Mouse (Mus musculus): Measurements from ENCODE around the gene Wdr46. TPM values are rescaled to one million over a fixed set of nuclear protein-coding genes. Genes with fewer than 3 reads are reported as not detected.

The Wdr46 gene
- total and polyA plus RNA-seq, 3 experiments, result 8.7 to 10.0 (median 8.8) TPM

DNA sequence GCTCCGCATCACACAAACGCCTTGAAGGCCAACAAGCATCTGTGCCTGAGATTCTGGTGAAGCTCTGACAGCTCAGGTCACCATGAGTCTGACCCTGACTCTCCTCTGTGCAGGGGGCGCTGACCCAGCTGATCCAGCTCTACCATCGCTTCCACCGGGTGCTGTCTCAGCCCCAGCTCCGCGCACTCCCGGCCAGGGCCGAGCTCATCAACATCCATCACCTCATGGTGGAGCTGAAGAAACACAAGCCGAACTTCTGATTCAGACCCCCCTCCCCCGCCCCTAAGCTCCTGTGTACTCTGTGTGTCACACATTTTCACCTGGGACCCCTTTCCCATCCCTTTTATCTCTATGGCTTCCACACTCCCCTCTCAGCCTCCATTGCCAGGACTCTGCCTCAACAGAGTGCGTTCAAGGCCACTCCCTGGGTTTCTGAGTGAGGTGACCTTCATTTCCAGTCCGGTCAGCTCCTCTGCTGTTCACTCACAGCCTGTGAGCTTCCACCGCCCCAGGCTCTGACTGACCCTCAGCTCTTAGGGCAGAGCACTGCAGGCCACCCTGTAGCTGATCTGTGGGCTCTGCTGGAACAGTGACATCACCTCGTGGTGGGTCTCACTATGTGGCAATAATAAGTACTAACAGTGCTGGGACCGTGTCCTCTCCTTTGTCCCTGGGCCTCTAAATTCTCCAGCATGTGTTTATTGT lies 25.5 kb downstream of the Wdr46 start:
- DNase-seq, result no peak
- Histone ChIP-seq H3K27ac (no peak overlapping the region), H3K4me3 (no peak overlapping the region), H3K36me3 (ENCODE audit: control insufficient read depth, insufficient read depth, low read length) (no peaks in the 10 kb centered on the region), H3K79me2 (replicated peaks; ENCODE audit: control insufficient read depth, insufficient read depth, low read length) (0 out of 2 replicates have a peak, but pooled peaks cover 1% of the 10 kb centered on the region), H3K4me1 (ENCODE audit: control insufficient read depth, insufficient read depth, low read length) (no peaks in the 10 kb centered on the region), H3K9ac (ENCODE audit: low read depth, low read length) (no peak overlapping the region), H3K27me3 (ENCODE audit: control insufficient read depth, insufficient read depth, low read length) (no peaks in the 10 kb centered on the region)
- 88% methylated on average over 16 of the region's 16 CpGs for WGBS
- intact Hi-C loops (cut with DNase I), result loop anchor here (1.0 kb wide), 1 partner anchor 1336 kb away; no protein-coding TSS in a partner anchor
- TF ChIP-seq EP300 (IDR thresholded peaks at IDR 0.05; ENCODE audit: insufficient read depth, low read depth, low read length) (no peak), CTCF (IDR thresholded peaks at IDR 0.05) (no peak), POLR2A (IDR thresholded peaks at IDR 0.05; ENCODE audit: insufficient read depth, low read depth, low read length) (no peak)

DNA sequence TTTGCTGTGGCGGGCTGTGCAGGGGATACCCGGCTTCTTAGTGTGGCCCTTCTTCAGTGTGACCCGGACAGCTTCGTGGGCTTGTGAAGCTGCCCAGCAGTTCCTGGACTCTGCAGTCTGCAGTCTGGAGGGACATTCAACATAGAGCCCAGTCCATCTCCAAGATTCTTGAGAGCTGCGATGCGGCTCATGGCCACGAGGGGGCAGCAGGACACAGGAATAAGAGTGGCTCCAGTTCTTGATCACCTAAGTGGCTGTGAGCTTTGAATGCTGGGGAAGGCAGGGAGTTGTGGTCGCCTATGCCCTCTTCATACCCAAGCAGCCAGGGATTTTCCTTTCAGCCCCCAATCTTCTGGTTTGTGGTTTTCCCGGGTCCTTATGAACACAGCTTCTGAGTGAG lies 28.0 kb downstream of the Wdr46 start:
- no peak overlapping the region for H3K4me3 ChIP-seq
- no peak for TF ChIP-seq POLR2A (IDR thresholded peaks at IDR 0.05; ENCODE audit: insufficient read depth, low read depth, low read length)
- TF ChIP-seq EP300 (IDR thresholded peaks at IDR 0.05; ENCODE audit: insufficient read depth, low read depth, low read length), result peak; percentile 89
- peak; percentile 75 for TF ChIP-seq CTCF (IDR thresholded peaks at IDR 0.05)
- H3K36me3 ChIP-seq (ENCODE audit: control insufficient read depth, insufficient read depth, low read length), result no peaks in the 10 kb centered on the region
- H3K27me3 ChIP-seq (ENCODE audit: control insufficient read depth, insufficient read depth, low read length), result no peaks in the 10 kb centered on the region
- intact Hi-C loops (cut with DNase I), result loop anchor here (1.0 kb wide), 1 partner anchor 14 kb away; no protein-coding TSS in a partner anchor
- no peaks in the 10 kb centered on the region for H3K4me1 ChIP-seq (ENCODE audit: control insufficient read depth, insufficient read depth, low read length)
- H3K9ac ChIP-seq (ENCODE audit: low read depth, low read length), result no peak overlapping the region
- DNase-seq, result peak; percentile 76 to 85
- 3% methylated on average over 9 of the region's 9 CpGs for WGBS
- 0 out of 2 replicates have a peak, but pooled peaks cover under 1% of the 10 kb centered on the region for H3K79me2 ChIP-seq (replicated peaks; ENCODE audit: control insufficient read depth, insufficient read depth, low read length)
- H3K27ac ChIP-seq, result no peak overlapping the region

DNA sequence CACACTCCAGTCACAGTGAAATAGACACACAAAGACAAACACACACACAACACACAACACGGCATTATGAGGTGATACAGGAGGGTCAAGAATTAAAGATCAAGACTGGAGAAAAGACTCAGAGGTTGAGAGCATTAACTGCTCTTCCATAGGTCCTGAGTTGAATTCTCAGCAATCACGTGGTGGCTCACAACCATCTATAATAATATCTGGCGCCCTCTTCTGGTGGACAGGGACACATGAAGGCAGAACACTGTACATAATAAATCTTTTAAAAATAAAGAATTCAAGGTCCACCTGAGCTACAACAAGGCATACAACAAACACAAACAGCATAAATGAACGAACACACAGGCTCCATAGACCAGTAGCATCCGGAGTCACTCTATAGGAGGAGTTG lies 28.5 kb downstream of the Wdr46 start:
- no peak overlapping the region for H3K27ac ChIP-seq
- intact Hi-C loops (cut with DNase I), result loop anchor here (1.0 kb wide), 2 partner anchors 13 to 1333 kb away; no protein-coding TSS in a partner anchor
- WGBS, result 25% methylated on average over 5 of the region's 5 CpGs

DNA sequence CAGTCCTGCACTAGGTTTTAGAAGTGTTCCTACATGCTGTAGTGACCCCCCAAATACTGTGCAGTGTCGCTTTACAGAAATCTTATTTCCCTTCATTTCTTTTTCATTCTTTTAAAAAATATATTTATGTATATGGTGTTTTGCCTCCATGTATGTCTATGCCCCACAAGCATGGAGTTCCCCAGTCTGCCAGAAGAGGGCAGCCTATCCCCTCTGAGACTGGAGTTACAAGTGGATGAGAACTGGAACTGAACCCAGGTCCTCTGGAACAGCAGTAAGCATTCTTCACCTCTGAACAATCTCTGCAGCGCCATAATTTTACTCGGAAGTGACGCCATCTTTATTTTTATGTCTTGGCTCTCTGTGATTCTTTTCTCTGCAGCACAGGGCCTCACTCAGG lies 28.9 kb downstream of the Wdr46 start:
- H3K27me3 ChIP-seq (ENCODE audit: control insufficient read depth, insufficient read depth, low read length), result no peaks in the 10 kb centered on the region
- intact Hi-C loops (cut with DNase I), result loop anchor here (1.0 kb wide), 1 partner anchor 1333 kb away; no protein-coding TSS in a partner anchor
- H3K9ac ChIP-seq (ENCODE audit: low read depth, low read length), result no peak overlapping the region

More for the DNA sequence above, 28.5 kb downstream of the Wdr46 start:
- Histone ChIP-seq H3K36me3 (ENCODE audit: control insufficient read depth, insufficient read depth, low read length) (no peaks in the 10 kb centered on the region), H3K9ac (ENCODE audit: low read depth, low read length) (no peak overlapping the region), H3K4me3 (no peak overlapping the region), H3K27me3 (ENCODE audit: control insufficient read depth, insufficient read depth, low read length) (no peaks in the 10 kb centered on the region), H3K4me1 (ENCODE audit: control insufficient read depth, insufficient read depth, low read length) (no peaks in the 10 kb centered on the region), H3K79me2 (replicated peaks; ENCODE audit: control insufficient read depth, insufficient read depth, low read length) (no peaks in the 10 kb centered on the region)
- TF ChIP-seq CTCF (IDR thresholded peaks at IDR 0.05), result peak; percentile 19; the same call in 1 of the 2 replicates
- no peak for TF ChIP-seq POLR2A (IDR thresholded peaks at IDR 0.05; ENCODE audit: insufficient read depth, low read depth, low read length)
- TF ChIP-seq EP300 (IDR thresholded peaks at IDR 0.05; ENCODE audit: insufficient read depth, low read depth, low read length), result no peak
- DNase-seq, result no peak

DNA sequence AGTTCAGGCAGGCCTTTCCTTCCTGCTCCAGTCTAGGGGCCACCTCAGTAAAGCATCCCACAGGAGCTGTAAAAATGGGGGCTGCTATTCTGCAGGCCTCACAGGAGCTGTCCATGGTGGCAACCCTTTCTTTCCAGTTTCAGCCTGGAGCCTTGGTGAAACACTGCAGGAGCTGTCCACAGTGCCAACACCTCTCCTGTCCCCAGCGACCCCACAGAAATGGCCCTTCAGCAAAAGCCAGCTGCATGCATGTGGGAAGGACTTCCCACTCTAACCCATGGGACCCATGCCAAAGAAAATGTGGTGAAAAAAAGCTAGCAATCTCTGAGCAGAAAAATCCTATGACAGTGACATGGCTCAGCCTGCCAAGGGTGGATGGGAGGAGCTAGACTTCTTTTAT lies 32.2 kb downstream of the Wdr46 start:
- Histone ChIP-seq H3K27me3 (ENCODE audit: control insufficient read depth, insufficient read depth, low read length) (no peaks in the 10 kb centered on the region), H3K4me3 (no peak overlapping the region), H3K4me1 (ENCODE audit: control insufficient read depth, insufficient read depth, low read length) (no peaks in the 10 kb centered on the region), H3K36me3 (ENCODE audit: control insufficient read depth, insufficient read depth, low read length) (no peaks in the 10 kb centered on the region), H3K27ac (no peak overlapping the region), H3K9ac (ENCODE audit: low read depth, low read length) (no peak overlapping the region), H3K79me2 (replicated peaks; ENCODE audit: control insufficient read depth, insufficient read depth, low read length) (no peaks in the 10 kb centered on the region)
- TF ChIP-seq CTCF (IDR thresholded peaks at IDR 0.05) (no peak), EP300 (IDR thresholded peaks at IDR 0.05; ENCODE audit: insufficient read depth, low read depth, low read length) (no peak), POLR2A (IDR thresholded peaks at IDR 0.05; ENCODE audit: insufficient read depth, low read depth, low read length) (no peak)
- intact Hi-C loops (cut with DNase I), result loop anchor here (2.0 kb wide), 1 partner anchor 1296 kb away; no protein-coding TSS in a partner anchor
- 3% methylated on average over 1 of the region's 1 CpGs for WGBS
- no peak for DNase-seq

More for the DNA sequence above, 28.9 kb downstream of the Wdr46 start:
- Histone ChIP-seq H3K27ac (no peak overlapping the region), H3K4me3 (no peak overlapping the region), H3K36me3 (ENCODE audit: control insufficient read depth, insufficient read depth, low read length) (no peaks in the 10 kb centered on the region), H3K79me2 (replicated peaks; ENCODE audit: control insufficient read depth, insufficient read depth, low read length) (no peaks in the 10 kb centered on the region), H3K4me1 (ENCODE audit: control insufficient read depth, insufficient read depth, low read length) (no peaks in the 10 kb centered on the region)
- no peak for DNase-seq
- TF ChIP-seq POLR2A (IDR thresholded peaks at IDR 0.05; ENCODE audit: insufficient read depth, low read depth, low read length) (no peak), EP300 (IDR thresholded peaks at IDR 0.05; ENCODE audit: insufficient read depth, low read depth, low read length) (no peak), CTCF (IDR thresholded peaks at IDR 0.05) (no peak)
- WGBS, result 71% methylated on average over 4 of the region's 4 CpGs

DNA sequence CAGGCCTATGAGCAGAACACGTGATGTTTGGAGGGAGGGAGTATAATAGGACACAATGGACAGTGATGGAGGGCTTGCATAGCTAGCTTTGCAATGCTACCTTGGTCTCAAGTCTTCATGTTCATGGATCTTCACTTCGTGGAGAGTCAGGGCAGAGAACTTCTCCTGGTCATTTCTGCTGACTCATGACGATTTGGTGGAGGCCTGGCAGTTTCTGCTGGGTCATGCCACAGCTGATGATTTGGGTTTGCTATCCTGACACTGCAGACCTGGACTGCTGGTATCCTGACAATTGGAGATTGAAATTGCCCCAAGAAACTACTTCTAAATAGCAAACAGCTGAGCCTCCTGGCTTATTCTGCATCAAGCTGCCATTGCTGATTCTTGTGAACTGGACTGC lies 33.1 kb downstream of the Wdr46 start:
- Histone ChIP-seq H3K9ac (ENCODE audit: low read depth, low read length) (no peak overlapping the region), H3K4me3 (no peak overlapping the region), H3K27me3 (ENCODE audit: control insufficient read depth, insufficient read depth, low read length) (no peaks in the 10 kb centered on the region), H3K36me3 (ENCODE audit: control insufficient read depth, insufficient read depth, low read length) (no peaks in the 10 kb centered on the region), H3K79me2 (replicated peaks; ENCODE audit: control insufficient read depth, insufficient read depth, low read length) (no peaks in the 10 kb centered on the region), H3K4me1 (ENCODE audit: control insufficient read depth, insufficient read depth, low read length) (no peaks in the 10 kb centered on the region), H3K27ac (no peak overlapping the region)
- TF ChIP-seq CTCF (IDR thresholded peaks at IDR 0.05), result no peak
- TF ChIP-seq POLR2A (IDR thresholded peaks at IDR 0.05; ENCODE audit: insufficient read depth, low read depth, low read length), result no peak
- no peak for TF ChIP-seq EP300 (IDR thresholded peaks at IDR 0.05; ENCODE audit: insufficient read depth, low read depth, low read length)
- intact Hi-C loops (cut with DNase I), result loop anchor here (2.0 kb wide), 1 partner anchor 1295 kb away; no protein-coding TSS in a partner anchor
- DNase-seq, result no peak
- WGBS, result 60% methylated on average over 3 of the region's 3 CpGs

Measured in heart, adult 2 months (tissue).